Mouse (Mus musculus) intestine, embryonic 15.5 days (tissue): ENCODE data around the gene Anapc15. TPM values are rescaled to one million over a fixed set of nuclear protein-coding genes. Genes with fewer than 3 reads are reported as not detected.

Experiments used
- ATAC-seq: fragments of 200-750 bp; cut with Nextera tagmentation; 2 replicates; pipeline ENCODE4 v1.8.0; 2017; ENCODE audit warnings: moderate TSS enrichment, moderate library complexity
- H3K27ac ChIP-seq: fragments of 300-500 bp; sonication (generic); 2 replicates; pipeline ENCODE4 v1.5.1; 2015; ENCODE audit warnings: mild to moderate bottlenecking, inconsistent platforms
- H3K27me3 ChIP-seq: fragments of 300-500 bp; sonication (generic); replicated peaks from 2 replicates; pipeline ENCODE4 v1.6.1; 2015; ENCODE audit warnings: inconsistent platforms
- H3K36me3 ChIP-seq: fragments of 300-500 bp; sonication (generic); 2 replicates; pipeline ENCODE4 v1.6.1; 2015; ENCODE audit warnings: inconsistent platforms
- H3K4me1 ChIP-seq: fragments of 300-500 bp; sonication (generic); replicated peaks from 2 replicates; pipeline ENCODE4 v1.6.1; 2015; ENCODE audit warnings: inconsistent platforms
- H3K4me2 ChIP-seq: fragments of 300-500 bp; sonication (generic); replicated peaks from 2 replicates; pipeline ENCODE4 v1.6.1; 2015; ENCODE audit warnings: mild to moderate bottlenecking, inconsistent platforms
- H3K4me3 ChIP-seq: fragments of 300-500 bp; sonication (generic); replicated peaks from 2 replicates; pipeline ENCODE4 v1.5.1; 2015; ENCODE audit warnings: inconsistent platforms
- H3K9ac ChIP-seq: fragments of 300-500 bp; sonication (generic); 2 replicates; pipeline ENCODE4 v1.6.1; 2015; ENCODE audit warnings: inconsistent platforms
- H3K9me3 ChIP-seq: fragments of 300-500 bp; sonication (generic); 2 replicates; pipeline ENCODE4 v1.6.1; 2016; ENCODE audit warnings: inconsistent platforms
- whole genome bisulfite sequencing: fragments of 180-500 bp; shearing (Covaris S2); methylation state at CpG from one replicate; pipeline ENCODE4 v1.1.7; 2015; 5-methylcytosine and 5-hydroxymethylcytosine counted together
- polyA plus RNA-seq: library from polyadenylated mRNA; unstranded; fragments of >200 nt; fragmentation: Nextera tagmentation; extraction: Ambion mirVana; gene quantifications from 2 replicates; pipeline ENCODE4 v1.2.1, GENCODE M21; 2015

Gene Anapc15
- polyA plus RNA-seq = 71.5 and 74.7 TPM in 2 replicates

DNA sequence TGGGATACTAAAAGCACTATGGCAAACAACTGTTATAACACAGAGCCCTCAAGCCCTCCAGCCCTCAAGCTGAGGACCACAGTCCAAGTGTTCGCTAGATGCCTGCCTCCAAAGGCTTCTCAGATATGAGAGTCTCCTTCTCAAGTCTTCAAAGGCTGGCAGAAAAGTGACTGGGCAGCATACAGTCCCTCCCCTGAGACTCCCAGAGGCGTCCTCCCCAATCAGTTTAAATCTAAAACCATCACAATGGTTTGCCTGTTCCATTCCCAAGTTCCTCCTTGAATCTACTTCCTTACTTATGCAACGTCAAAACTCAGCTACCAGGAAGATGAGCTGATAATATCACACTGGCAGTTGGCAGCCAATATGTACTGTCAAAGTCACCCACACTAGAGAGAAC is at the start of gene Anapc15:
Gene Anapc15 (plus strand): TSS at position 301 of the 400 bp plus-strand sequence.
- 74% methylated on average over 3 of the region's 3 CpGs for WGBS

DNA sequence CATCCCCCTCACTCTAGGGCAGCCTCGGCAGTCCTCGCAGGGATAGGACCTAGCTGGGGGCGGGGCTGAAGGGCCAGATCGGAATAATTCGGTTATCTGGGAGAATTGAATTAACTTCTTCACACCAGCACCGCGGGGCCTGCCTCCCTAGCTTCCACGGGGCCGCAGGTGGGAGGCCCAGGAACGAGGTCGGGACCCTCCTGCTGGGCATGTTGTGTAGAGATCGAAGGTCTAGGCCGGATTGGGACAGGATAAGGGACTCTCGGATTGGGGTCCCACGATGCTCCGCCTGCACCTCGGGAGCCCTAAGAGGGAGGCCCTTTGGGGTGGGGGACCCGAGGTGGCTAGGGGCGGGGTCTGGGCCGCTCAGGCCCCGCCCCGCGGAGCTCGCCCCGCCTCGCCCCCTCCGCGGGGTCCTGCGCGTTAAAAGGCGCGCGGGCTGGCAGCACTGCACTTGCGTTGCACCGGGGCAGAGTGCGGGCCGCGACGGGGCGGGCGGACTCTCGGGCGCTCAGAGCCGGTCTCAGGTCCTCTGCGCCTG is 45.6 kb upstream of the Anapc15 start, which contains the start of gene Phox2a:
Gene Phox2a (plus strand): TSS at position 453 of the 541 bp plus-strand sequence.
- Histone ChIP-seq H3K27me3 (peaks cover 53% of the 10 kb centered on the region), H3K4me2 (peak within 1 kb of the TSS; percentile 60), H3K9me3 (no peaks in the 10 kb centered on the region), H3K36me3 (no peaks in the 10 kb centered on the region), H3K4me3 (peak within 1 kb of the TSS; percentile 33), H3K27ac (no peak within 1 kb of the TSS), H3K4me1 (peaks cover 26% of the 10 kb centered on the region), H3K9ac (0 out of 2 replicates have a peak within 1 kb of the TSS, but pooled peaks have one; percentile 13)
- peak; percentile 23; the same call in 1 of the 2 replicates for ATAC-seq
- WGBS = 1% methylated on average over 45 of the region's 45 CpGs

More for the DNA sequence above, at the start of gene Anapc15:
- Histone ChIP-seq H3K4me3 (no peak within 1 kb of the TSS), H3K9ac (no peak within 1 kb of the TSS), H3K9me3 (no peaks in the 10 kb centered on the region), H3K36me3 (no peaks in the 10 kb centered on the region), H3K4me1 (peaks cover 8% of the 10 kb centered on the region; the same call in 1 of the 2 replicates), H3K27ac (no peak within 1 kb of the TSS), H3K27me3 (no peaks in the 10 kb centered on the region), H3K4me2 (no peak within 1 kb of the TSS)
- ATAC-seq = no peak

DNA sequence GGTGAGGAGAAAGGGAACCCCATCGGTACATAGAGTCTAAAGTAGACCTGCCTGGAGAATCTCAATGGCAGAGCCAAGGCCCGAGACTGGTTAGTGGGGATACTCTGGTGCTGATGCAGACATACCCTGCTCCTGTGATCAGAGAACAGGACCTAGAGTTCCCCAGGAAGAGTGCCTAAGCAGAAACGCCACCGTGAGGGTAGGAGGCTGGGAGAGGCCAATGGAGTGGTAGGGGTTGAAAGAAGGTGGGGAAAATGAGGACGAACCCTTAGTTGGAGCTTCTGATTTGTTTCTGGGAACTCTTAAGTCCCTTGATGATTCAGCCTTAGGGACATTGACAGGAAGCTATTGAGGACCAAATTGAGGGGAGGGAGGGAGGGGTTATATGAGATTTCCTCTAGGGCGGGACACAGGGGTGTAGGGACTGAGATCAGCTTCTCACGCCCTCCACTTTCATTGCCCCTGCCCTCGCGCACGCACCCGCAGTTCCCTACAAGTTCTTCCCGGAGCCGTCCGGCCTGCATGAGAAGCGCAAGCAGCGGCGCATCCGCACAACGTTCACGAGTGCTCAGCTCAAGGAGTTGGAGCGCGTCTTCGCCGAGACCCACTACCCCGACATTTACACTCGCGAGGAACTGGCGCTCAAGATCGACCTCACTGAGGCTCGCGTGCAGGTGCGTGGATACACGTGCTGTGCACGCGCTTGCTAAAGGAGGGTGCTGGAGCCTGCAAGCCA is 43.1 kb upstream of the Anapc15 start:
- peaks cover 13% of the 10 kb centered on the region for H3K36me3 ChIP-seq
- H3K9me3 ChIP-seq = no peaks in the 10 kb centered on the region
- peaks cover 53% of the 10 kb centered on the region for H3K27me3 ChIP-seq
- peak overlapping the region; percentile 95 for H3K4me2 ChIP-seq
- H3K9ac ChIP-seq = no peak overlapping the region
- peaks cover 26% of the 10 kb centered on the region for H3K4me1 ChIP-seq
- H3K27ac ChIP-seq = no peak overlapping the region
- no peak for ATAC-seq
- 5% methylated on average over 35 of the region's 35 CpGs for WGBS
- H3K4me3 ChIP-seq = peak overlapping the region; percentile 48

DNA sequence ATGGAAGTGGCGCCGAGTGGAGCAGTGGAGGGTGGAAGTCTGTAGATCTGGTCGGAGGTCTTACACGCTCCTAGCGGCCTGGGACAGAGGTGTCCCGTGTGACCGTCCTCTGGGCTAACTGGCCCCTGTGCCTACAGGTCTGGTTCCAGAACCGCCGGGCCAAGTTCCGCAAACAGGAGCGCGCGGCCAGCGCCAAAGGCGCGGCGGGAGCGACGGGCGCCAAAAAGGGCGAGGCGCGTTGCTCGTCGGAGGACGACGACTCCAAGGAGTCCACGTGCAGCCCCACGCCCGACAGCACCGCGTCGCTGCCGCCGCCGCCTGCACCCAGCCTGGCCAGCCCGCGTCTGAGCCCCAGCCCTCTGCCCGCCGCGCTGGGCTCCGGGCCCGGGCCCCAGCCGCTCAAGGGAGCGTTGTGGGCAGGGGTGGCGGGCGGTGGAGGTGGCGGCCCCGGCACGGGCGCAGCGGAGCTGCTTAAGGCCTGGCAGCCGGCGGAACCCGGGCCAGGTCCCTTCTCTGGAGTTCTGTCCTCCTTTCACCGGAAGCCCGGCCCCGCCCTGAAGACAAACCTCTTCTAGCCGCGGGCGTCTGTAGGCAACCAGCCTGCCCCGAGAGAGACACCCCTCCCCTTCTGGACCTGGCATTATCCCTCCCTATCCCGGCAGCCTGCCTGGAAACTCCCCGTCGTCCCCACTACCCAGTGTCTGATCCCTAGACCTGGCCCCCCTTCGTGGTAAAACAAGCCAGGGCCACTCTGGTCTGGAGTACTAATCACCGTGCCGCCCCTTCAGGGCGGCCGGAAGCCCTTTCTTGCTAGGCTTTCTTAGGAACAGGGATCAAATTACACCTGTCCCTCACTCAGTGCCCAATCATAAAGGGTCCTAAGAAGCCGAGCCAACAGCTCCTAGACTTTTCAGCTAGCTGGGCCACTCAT is 41.7 kb upstream of the Anapc15 start:
- Histone ChIP-seq H3K27me3 (peaks cover 50% of the 10 kb centered on the region), H3K9ac (peak overlapping the region; percentile 58), H3K4me2 (peak overlapping the region; percentile 95), H3K9me3 (no peaks in the 10 kb centered on the region), H3K4me1 (peaks cover 26% of the 10 kb centered on the region), H3K36me3 (peaks cover 24% of the 10 kb centered on the region), H3K27ac (peak overlapping the region; percentile 45), H3K4me3 (peak overlapping the region; percentile 48)
- under 1% methylated on average over 71 of the region's 71 CpGs for WGBS
- ATAC-seq = peak; percentile 69

- ATAC-seq = peak; percentile 26
- no peak overlapping the region for H3K9ac ChIP-seq
- H3K36me3 ChIP-seq = peaks cover 35% of the 10 kb centered on the region
- no peak overlapping the region for H3K27ac ChIP-seq
- 46% methylated on average over 32 of the region's 32 CpGs for WGBS
- no peak overlapping the region for H3K4me3 ChIP-seq
- H3K9me3 ChIP-seq = no peaks in the 10 kb centered on the region
- peaks cover 22% of the 10 kb centered on the region for H3K4me1 ChIP-seq
- peaks cover 37% of the 10 kb centered on the region for H3K27me3 ChIP-seq
- no peak overlapping the region; the same call in 1 of the 2 replicates for H3K4me2 ChIP-seq
These were observed 40.4 kb upstream of the Anapc15 start for GRCm38 (mm10) chr7:101822836-101823757.

GRCm38 (mm10) chr7:101823758-101824630 is 39.5 kb upstream of the Anapc15 start:
- Histone ChIP-seq H3K4me1 (peaks cover 18% of the 10 kb centered on the region), H3K9me3 (no peaks in the 10 kb centered on the region), H3K9ac (no peak overlapping the region), H3K36me3 (peaks cover 43% of the 10 kb centered on the region), H3K27me3 (peaks cover 29% of the 10 kb centered on the region), H3K27ac (no peak overlapping the region), H3K4me3 (no peak overlapping the region), H3K4me2 (no peak overlapping the region)
- no peak for ATAC-seq
- 86% methylated on average over 18 of the region's 18 CpGs for WGBS

- H3K4me2 ChIP-seq = no peak overlapping the region
- peaks cover 72% of the 10 kb centered on the region for H3K36me3 ChIP-seq
- no peak overlapping the region for H3K9ac ChIP-seq
- H3K27ac ChIP-seq = no peak overlapping the region
- 89% methylated on average over 3 of the region's 3 CpGs for WGBS
- no peak for ATAC-seq
- H3K9me3 ChIP-seq = no peaks in the 10 kb centered on the region
- no peaks in the 10 kb centered on the region for H3K27me3 ChIP-seq
- H3K4me3 ChIP-seq = no peak overlapping the region
- H3K4me1 ChIP-seq = peaks cover 16% of the 10 kb centered on the region
These were observed 33.1 kb upstream of the Anapc15 start for GRCm38 (mm10) chr7:101830373-101830772.

DNA sequence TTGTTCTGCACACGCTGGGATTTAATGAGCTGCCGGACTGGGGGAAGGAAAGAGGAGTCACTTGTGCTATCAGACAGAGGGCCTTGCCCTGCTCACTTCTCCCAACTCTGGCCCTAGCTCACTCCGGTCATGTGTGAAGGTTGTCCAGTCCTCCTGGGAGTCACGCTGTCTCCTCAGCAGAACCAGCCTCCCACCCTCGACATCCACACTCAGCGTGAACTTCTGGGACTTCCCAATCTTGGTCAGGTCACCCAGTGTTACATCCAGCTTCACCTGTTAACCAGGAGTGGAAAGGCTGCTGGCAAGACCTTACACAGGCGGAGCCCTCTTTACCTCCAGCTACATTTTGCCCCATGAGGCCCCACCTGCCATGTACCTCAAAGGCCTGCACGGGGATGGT is 32.1 kb upstream of the Anapc15 start:
- Histone ChIP-seq H3K4me2 (no peak overlapping the region), H3K27me3 (no peaks in the 10 kb centered on the region), H3K9me3 (no peaks in the 10 kb centered on the region), H3K4me1 (peaks cover 21% of the 10 kb centered on the region), H3K36me3 (peaks cover 63% of the 10 kb centered on the region), H3K27ac (no peak overlapping the region), H3K9ac (no peak overlapping the region), H3K4me3 (no peak overlapping the region)
- ATAC-seq = no peak
- 93% methylated on average over 8 of the region's 8 CpGs for WGBS

GRCm38 (mm10) chr7:101832372-101832771 is 31.1 kb upstream of the Anapc15 start:
- H3K9ac ChIP-seq = no peak overlapping the region
- H3K36me3 ChIP-seq = peaks cover 57% of the 10 kb centered on the region
- H3K27ac ChIP-seq = no peak overlapping the region
- ATAC-seq = no peak
- H3K4me2 ChIP-seq = no peak overlapping the region
- no peaks in the 10 kb centered on the region for H3K27me3 ChIP-seq
- 90% methylated on average over 4 of the region's 4 CpGs for WGBS
- H3K4me1 ChIP-seq = peaks cover 21% of the 10 kb centered on the region
- H3K4me3 ChIP-seq = no peak overlapping the region
- no peaks in the 10 kb centered on the region for H3K9me3 ChIP-seq

- Histone ChIP-seq H3K4me1 (peaks cover 22% of the 10 kb centered on the region), H3K4me2 (no peak overlapping the region), H3K27ac (no peak overlapping the region), H3K36me3 (peaks cover 48% of the 10 kb centered on the region), H3K9ac (no peak overlapping the region), H3K4me3 (no peak overlapping the region), H3K9me3 (no peaks in the 10 kb centered on the region), H3K27me3 (no peaks in the 10 kb centered on the region)
- ATAC-seq = no peak
- 67% methylated on average over 5 of the region's 5 CpGs for WGBS
These were observed 30.2 kb upstream of the Anapc15 start for GRCm38 (mm10) chr7:101833352-101833751.
